Mouse (Mus musculus) intestine, embryonic 14.5 days (tissue): ENCODE data around the gene Ano10. TPM values are rescaled to one million over a fixed set of nuclear protein-coding genes. Genes with fewer than 3 reads are reported as not detected.

Experiments used
- ATAC-seq: fragments of 200-750 bp; cut with Nextera tagmentation; replicated peaks from 2 replicates; pipeline ENCODE4 v1.8.0; 2017; ENCODE audit warnings: low read depth, moderate number of reproducible peaks, moderate TSS enrichment, moderate library complexity; ENCODE audit not compliant: low FRiP score, low TSS enrichment
- DNase-seq: peaks from one replicate; pipeline ENCODE4 v3.0.0-alpha.2; 2018; ENCODE audit warnings: low spot score
- H3K27ac ChIP-seq: fragments of 300-500 bp; sonication (generic); 2 replicates; pipeline ENCODE4 v1.5.1; 2014; ENCODE audit warnings: low read depth, mild to moderate bottlenecking, control low read depth
- H3K27me3 ChIP-seq: fragments of 300-500 bp; sonication (generic); replicated peaks from 2 replicates; pipeline ENCODE4 v1.6.1; 2014; ENCODE audit warnings: low read length, control low read depth; ENCODE audit not compliant: control insufficient read depth, insufficient read depth
- H3K36me3 ChIP-seq: fragments of 300-500 bp; sonication (generic); 2 replicates; pipeline ENCODE4 v1.6.1; 2014; ENCODE audit warnings: low read length, control low read depth; ENCODE audit not compliant: control insufficient read depth, insufficient read depth
- H3K4me1 ChIP-seq: fragments of 300-500 bp; sonication (generic); replicated peaks from 2 replicates; pipeline ENCODE4 v1.6.1; 2014; ENCODE audit warnings: low read length, control low read depth, mixed read lengths; ENCODE audit not compliant: control insufficient read depth, insufficient read depth
- H3K4me2 ChIP-seq: fragments of 300-500 bp; sonication (generic); 2 replicates; pipeline ENCODE4 v1.6.1; 2014; ENCODE audit warnings: low read length
- H3K4me3 ChIP-seq: fragments of 300-500 bp; sonication (generic); 2 replicates; pipeline ENCODE4 v1.5.1; 2014; ENCODE audit warnings: low read depth, low read length, control low read depth, mixed read lengths
- H3K9ac ChIP-seq: fragments of 300-500 bp; sonication (generic); 2 replicates; pipeline ENCODE4 v1.6.1; 2014; ENCODE audit warnings: mild to moderate bottlenecking, low read length
- H3K9me3 ChIP-seq: fragments of 300-500 bp; sonication (generic); 2 replicates; pipeline ENCODE4 v1.6.1; 2016; ENCODE audit warnings: low read length, control low read depth; ENCODE audit not compliant: control insufficient read depth
- WGBS: fragments of 180-500 bp; shearing (Covaris S2); extraction: QIAGEN DNeasy Blood & Tissue Kit; methylation state at CpG from one replicate; pipeline ENCODE4 v1.1.7; 2014; 5-methylcytosine and 5-hydroxymethylcytosine counted together
- microRNA-seq: library from miRNA; unstranded; fragments of <30 nt; microRNA quantifications from one replicate; pipeline ENCODE4, GENCODE M21; 2016
- polyA plus RNA-seq: library from polyadenylated mRNA; unstranded; fragments of >200 nt; fragmentation: Nextera tagmentation; extraction: Ambion mirVana; gene quantifications from 2 replicates; pipeline ENCODE4 v1.2.1, GENCODE M21; 2014

The Ano10 gene
- polyA plus RNA-seq, 1 experiment from 2014 or later: 41.6 TPM

DNA sequence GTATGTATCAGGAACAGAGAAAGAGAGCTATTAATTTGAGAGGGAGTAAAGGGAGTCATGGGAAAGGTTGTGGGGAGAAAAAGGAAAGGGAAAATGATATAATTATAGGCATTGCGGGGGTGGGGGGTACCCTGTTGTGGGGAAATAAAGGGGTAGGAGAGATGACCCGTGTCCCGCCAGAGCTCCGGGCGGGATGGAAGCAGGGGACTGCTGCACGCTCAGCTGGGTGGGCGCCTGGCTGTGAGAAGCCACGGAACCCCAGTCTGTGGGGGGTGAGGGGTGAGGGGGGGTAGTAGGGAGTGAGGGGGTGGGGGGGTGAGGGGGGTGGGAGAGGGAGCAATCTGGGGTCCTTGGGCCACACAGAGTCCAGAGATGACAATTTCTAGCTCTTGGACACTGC lies 167.4 kb downstream of the Ano10 start:
- WGBS: 83% methylated on average over 4 of the region's 8 CpGs
- no peaks in the 10 kb centered on the region for H3K27me3 ChIP-seq
- H3K9ac ChIP-seq: no peak overlapping the region
- H3K27ac ChIP-seq: no peak overlapping the region
- no peak overlapping the region for H3K4me2 ChIP-seq
- no peak overlapping the region for H3K4me3 ChIP-seq
- no peak for ATAC-seq
- H3K9me3 ChIP-seq: no peaks in the 10 kb centered on the region
- peaks cover 19% of the 10 kb centered on the region for H3K4me1 ChIP-seq
- no peak for DNase-seq
- H3K36me3 ChIP-seq: no peaks in the 10 kb centered on the region

Small RNA genes within 50 kb of the gene (microRNA-seq; reads per million reads assigned to microRNA genes)
- gene Mir8106: not detected

Other genes with a start within 250 kb of the Ano10 start
- 38.3 and 38.8 TPM in 2 replicates for gene Snrk, start 177.2 kb downstream of the Ano10 start, polyA plus RNA-seq
- gene Abhd5, start 57.2 kb upstream of the Ano10 start, polyA plus RNA-seq: 20.7 and 24.2 TPM in 2 replicates